Mouse (Mus musculus) regulatory T cell (primary cell): ENCODE data around the gene Smad3.

Experiments
- in situ Hi-C: fragments of 300-600 bp; cut with MboI, MseI; formaldehyde crosslinking; loops from one replicate; pipeline ENCODE4 v1.15.1; 2025; ENCODE audit warnings: high pct_unique_total_duplicates

The Smad3 gene

GRCm38 (mm10) chr9:63722918-63723317 lies 34.9 kb downstream of the Smad3 start:
- in situ Hi-C loops = loop anchor here (5.0 to 25.0 kb wide), 2 partner anchors 34 to 1361 kb away; partner anchors contain the start of gene Smad3

GRCm38 (mm10) chr9:63722350-63722749 lies 35.4 kb downstream of the Smad3 start:
- in situ Hi-C loops = loop anchor here (5.0 to 25.0 kb wide), 2 partner anchors 35 to 1360 kb away; partner anchors contain the start of gene Smad3

DNA sequence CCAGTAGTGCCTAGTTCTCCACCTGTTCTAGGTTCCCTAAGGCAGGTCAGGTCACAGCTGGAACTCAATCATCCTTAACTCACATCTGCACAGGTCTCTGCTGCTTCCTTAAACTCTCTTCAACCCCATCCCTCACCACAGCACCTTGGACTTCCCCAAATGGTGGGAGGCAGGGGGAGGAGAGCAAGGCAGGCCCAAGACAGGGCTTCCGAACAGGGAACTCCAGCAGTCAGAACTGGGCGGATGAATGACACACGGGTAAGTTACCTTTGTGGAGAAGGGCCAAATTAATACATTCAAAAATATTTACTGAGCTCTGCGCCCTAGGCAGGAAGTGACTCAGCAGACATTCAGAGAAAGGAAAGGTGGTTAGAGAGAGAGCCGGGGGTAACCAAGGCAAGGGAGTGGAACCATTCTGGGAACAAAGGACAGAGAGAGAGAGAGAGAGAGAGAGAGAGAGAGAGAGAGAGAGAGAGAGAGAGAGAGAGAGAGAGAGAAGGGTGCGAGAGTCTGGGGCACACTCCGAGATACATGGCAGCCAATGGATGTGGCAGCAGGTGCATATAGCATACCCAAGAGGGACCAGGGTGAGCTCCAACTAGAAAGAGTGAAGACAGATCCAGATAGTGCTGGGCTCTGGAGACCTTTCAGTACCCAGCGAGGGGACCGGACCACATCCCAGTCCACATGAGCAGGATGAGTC lies 36.1 kb downstream of the Smad3 start:
- in situ Hi-C loops = loop anchor here (5.0 to 25.0 kb wide), 2 partner anchors 36 to 1359 kb away; partner anchors contain the start of gene Smad3

- in situ Hi-C loops = loop anchor here (5.0 to 25.0 kb wide), 2 partner anchors 37 to 1358 kb away; partner anchors contain the start of gene Smad3
Measured at GRCm38 (mm10) chr9:63720715-63721114, 37.1 kb downstream of the Smad3 start.

GRCm38 (mm10) chr9:63719770-63720440 lies 37.9 kb downstream of the Smad3 start:
- in situ Hi-C loops = loop anchor here (5.0 to 25.0 kb wide), 3 partner anchors 37 to 1358 kb away; partner anchors contain the start of gene Smad3

DNA sequence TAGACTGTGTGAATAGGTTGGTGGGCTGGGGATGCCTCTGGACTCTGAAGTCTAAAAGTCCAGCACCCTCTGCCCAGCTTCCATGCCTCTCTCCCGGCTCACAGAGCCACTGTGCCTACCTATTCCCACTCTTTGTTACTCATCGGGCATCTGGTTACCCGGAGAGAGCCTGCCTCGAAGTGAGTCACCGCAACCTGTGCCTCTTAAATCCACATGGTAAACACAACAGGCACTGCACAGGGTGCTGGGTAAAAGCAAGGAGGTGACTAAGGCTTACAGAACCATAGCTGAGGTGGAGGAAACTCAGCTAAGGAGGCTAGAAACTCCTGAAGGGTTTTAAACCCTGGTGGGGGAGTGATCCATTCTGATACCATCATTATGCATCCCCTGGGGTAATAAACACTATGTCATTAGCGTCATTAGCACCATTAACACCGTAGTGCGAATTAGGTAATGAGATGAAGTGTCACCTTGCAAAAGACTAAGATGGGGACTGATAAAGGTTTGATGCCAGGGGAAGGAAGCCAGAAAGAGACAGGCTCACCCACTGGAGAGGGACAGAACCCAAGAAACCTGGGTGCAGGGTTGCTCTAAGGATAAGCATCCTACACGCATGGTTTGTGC lies 38.9 kb downstream of the Smad3 start:
- in situ Hi-C loops = loop anchor here (10.0 to 25.0 kb wide), 2 partner anchors 1086 to 1357 kb away; no protein-coding TSS in a partner anchor

DNA sequence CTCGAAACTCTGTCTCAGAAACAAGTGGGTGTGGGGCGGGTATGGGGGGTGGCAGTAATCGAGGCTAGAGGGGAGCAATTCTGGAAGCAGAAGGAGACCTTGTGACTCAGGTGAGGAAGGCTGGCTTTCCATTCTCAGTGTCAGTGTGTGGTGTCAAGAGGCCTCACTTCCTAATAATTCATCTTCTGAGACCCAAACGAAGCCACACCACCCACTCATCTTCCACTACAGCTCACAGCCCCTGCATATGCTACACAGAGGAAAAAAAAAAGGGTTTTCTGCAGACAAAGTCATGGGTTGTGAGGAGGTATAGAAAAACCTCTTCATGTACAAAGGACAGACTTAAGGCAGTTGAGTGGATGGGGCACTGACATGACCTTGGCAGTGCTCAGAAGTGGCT lies 39.6 kb downstream of the Smad3 start:
- in situ Hi-C loops = loop anchor here (10.0 to 25.0 kb wide), 2 partner anchors 1087 to 1356 kb away; no protein-coding TSS in a partner anchor

DNA sequence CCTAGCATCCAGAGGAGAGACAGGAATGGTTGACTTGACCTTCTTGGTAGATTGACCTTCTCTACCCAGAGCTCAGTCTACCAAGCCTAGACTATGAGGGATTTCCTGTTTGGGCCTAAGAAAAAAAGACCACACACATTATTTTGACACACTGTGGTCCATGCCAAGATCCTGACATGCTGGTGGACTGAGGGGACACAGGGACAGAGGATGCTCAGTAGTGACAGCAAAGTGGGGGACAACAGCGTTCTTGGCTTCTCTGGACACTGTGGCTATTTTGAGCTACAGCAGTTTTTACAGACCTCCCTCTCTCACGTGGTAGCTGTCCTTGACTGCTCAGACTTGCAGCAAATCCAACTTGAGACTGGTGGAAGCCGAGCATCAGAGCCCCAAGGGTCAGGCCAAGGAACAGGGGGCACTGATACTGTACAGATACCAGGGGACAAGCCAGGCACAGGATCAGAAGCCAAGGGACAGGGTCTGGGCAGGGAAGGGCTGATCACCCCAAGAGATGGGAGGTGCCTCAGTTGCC lies 40.3 kb downstream of the Smad3 start:
- in situ Hi-C loops = loop anchor here (10.0 to 25.0 kb wide), 2 partner anchors 1087 to 1355 kb away; no protein-coding TSS in a partner anchor

- in situ Hi-C loops = loop anchor here (10.0 to 25.0 kb wide), 2 partner anchors 1088 to 1354 kb away; no protein-coding TSS in a partner anchor
Measured at GRCm38 (mm10) chr9:63716150-63717138, 41.4 kb downstream of the Smad3 start.

GRCm38 (mm10) chr9:63714572-63714971 lies 43.2 kb downstream of the Smad3 start:
- in situ Hi-C loops = loop anchor here (10.0 to 25.0 kb wide), 2 partner anchors 1090 to 1352 kb away; no protein-coding TSS in a partner anchor

DNA sequence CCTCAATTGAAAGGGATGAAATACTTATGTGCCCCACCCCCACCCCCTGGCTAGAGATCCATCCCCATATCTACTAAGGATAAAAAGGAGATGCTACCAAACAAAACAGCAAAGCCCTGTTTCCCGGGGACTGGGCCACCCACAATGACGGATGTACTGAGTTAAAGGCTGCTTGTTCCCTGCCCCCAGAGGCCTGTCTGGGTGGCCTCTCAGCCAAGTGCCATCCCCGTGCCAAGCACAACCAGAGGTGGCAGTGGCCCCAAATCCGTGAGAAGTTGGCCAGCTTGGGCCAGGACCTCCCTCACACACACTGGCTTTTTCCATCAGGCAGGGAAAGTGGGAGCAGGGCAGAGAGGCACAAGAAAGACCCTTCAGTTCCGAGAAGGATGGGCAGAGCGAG lies 45.0 kb downstream of the Smad3 start:
- in situ Hi-C loops = loop anchor here (10.0 to 25.0 kb wide), 2 partner anchors 1092 to 1351 kb away; no protein-coding TSS in a partner anchor

GRCm38 (mm10) chr9:63711580-63712230 lies 46.1 kb downstream of the Smad3 start:
- in situ Hi-C loops = loop anchor here (10.0 to 25.0 kb wide), 2 partner anchors 1093 to 1349 kb away; no protein-coding TSS in a partner anchor

DNA sequence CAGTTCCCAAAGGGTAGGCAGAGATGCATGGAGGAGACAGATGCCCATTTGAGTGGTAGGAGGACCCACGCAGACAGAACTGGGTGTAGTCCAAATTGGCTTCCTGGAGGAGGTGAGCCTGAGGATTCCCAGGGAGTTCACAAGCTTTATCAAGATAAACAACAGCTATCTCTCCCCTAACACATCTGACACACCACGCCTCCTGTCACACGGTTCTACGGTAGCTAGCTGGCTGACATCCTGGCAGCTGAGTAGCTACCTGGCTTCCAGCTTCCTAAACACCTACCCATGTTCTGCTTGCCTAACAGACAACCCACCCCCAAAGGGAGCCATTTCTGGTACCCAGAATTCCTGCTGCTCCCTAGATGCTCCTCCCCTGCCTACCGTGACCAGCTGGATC lies 47.9 kb downstream of the Smad3 start:
- in situ Hi-C loops = loop anchor here (10.0 to 25.0 kb wide), 3 partner anchors 45 to 1348 kb away; partner anchors contain the start of gene Smad3

DNA sequence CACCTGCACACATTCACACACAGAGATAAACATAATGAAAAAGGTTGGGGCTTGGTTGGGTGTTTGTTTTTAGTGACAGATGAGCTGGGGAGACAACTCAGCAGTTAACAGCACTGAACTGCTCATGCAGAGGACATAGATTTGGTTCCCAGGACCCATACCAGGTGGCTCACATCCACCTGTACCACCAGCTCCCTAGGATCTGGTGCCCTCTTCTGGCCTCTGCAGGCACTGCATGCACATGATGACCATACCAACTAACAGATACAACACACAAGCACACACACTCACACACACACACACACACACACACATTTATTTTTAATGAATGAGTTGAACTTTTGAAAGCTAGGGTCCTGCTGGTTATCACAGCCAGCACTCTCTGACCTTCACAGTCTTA lies 48.5 kb downstream of the Smad3 start:
- in situ Hi-C loops = loop anchor here (10.0 to 25.0 kb wide), 2 partner anchors 46 to 1347 kb away; partner anchors contain the start of gene Smad3

DNA sequence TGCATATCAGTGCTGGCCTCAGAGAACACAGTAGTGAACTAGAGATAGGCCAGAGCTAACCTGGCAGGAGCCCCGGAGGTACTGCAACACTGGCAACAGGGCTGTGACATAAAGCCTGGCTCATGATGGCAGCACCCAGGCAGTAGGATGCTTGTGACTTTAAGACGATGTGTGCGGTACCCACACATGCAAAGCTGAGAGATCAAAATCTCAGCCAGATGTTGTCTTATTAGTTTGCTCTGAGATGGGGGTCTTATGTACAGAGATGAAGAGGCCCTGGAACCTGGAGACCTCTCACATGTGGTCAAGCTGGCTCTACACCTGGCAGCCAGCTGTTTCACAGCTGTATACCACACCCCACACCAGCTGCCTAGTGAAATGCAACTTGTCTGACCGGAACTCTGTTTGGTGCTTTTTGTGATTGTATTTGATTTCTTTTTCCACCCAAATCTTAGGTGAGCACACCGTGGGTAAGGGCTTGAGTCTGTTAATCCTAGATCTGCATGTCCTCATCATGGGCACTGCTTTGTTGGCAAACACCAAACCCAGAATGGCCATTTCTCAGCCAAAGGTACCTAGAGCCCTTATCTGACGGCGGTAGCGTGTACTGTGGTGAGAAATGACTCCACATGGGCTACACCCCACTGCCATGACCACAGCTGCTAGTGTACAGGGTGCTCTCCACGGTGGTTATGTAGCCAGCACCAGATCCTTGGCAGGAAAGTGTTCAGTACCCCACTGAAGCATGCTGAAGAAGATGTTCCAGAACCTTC lies 49.8 kb downstream of the Smad3 start:
- in situ Hi-C loops = loop anchor here (10.0 to 25.0 kb wide), 2 partner anchors 47 to 1346 kb away; partner anchors contain the start of gene Smad3

- in situ Hi-C loops = loop anchor here (10.0 to 25.0 kb wide), 2 partner anchors 49 to 1344 kb away; partner anchors contain the start of gene Smad3
Measured at GRCm38 (mm10) chr9:63706152-63706733, 51.6 kb downstream of the Smad3 start.

GRCm38 (mm10) chr9:63704979-63705751 lies 52.6 kb downstream of the Smad3 start:
- in situ Hi-C loops = loop anchor here (10.0 to 25.0 kb wide), 2 partner anchors 50 to 1343 kb away; partner anchors contain the start of gene Smad3
